Mouse (Mus musculus) CH12.LX (cell line): ENCODE results near the gene Chaf1b.

Experiments
- EP300 ChIP-seq: IDR thresholded peaks from 2 replicates; pipeline ENCODE4 v1.6.1; 2011; ENCODE audit warnings: low read length, improper control_type of control experiment
- POLR2A ChIP-seq: IDR thresholded peaks from 2 replicates; pipeline ENCODE4 v1.6.1; 2011; ENCODE audit warnings: low read depth, mild to moderate bottlenecking, improper control_type of control experiment, low read length
- UBTF ChIP-seq: IDR thresholded peaks from 2 replicates; pipeline ENCODE4 v1.6.1; 2012; ENCODE audit warnings: low read depth, mild to moderate bottlenecking, inconsistent platforms, low read length, improper control_type of control experiment, moderate library complexity
- USF1 ChIP-seq: IDR thresholded peaks from 2 replicates; pipeline ENCODE4 v1.6.1; 2014; ENCODE audit warnings: low read depth, mild to moderate bottlenecking, inconsistent platforms, low read length, improper control_type of control experiment
- ZKSCAN1 ChIP-seq: IDR thresholded peaks from 2 replicates; pipeline ENCODE4 v1.6.1; 2012; ENCODE audit warnings: low read depth, inconsistent platforms, low read length, improper control_type of control experiment, borderline replicate concordance

DNA sequence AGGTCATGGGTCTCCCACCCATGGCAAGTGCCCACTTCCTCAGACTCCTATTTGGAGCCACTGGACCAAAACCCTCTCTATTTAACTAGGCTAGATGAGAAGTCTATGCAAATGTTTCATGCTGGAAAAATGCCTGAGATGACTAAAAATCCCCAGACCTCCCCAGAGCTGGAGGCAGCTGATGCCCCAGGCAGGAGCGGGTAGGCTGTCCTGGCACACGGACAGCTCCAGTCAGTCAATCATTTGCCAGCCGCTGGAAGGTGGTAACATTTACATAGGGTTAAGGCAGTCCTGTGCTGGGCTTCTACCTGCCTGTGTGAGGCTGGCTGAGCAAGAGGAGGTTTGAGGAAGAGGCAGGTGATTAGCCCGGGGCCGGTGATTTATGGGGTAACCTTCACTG is 28.5 kb downstream of the Chaf1b start:
- TF ChIP-seq USF1, result no peak
- TF ChIP-seq POLR2A, result peak; percentile 61
- TF ChIP-seq UBTF, result no peak
- TF ChIP-seq ZKSCAN1, result no peak
- TF ChIP-seq EP300, result peak; percentile 92
